Mouse (Mus musculus) layer of hippocampus, adult 9-11 months (tissue): ENCODE measurements around the gene Ccdc63.
A peak's percentile ranks its signal among the peaks of the same experiment; 100 is the strongest.

Experiments
- DNase-seq: peaks from one replicate; pipeline ENCODE4 v3.0.0; 2022

Ccdc63 gene

GRCm38 (mm10) chr5:122081471-122081870, 59.2 kb downstream of the Ccdc63 start:
- no peak for DNase-seq

- DNase-seq: peak; percentile 82
These were observed 59.7 kb downstream of the Ccdc63 start for GRCm38 (mm10) chr5:122080930-122081329.

- no peak for DNase-seq
These were observed 60.8 kb downstream of the Ccdc63 start for GRCm38 (mm10) chr5:122079796-122080195.

- DNase-seq: no peak
These were observed 63.4 kb downstream of the Ccdc63 start for GRCm38 (mm10) chr5:122077244-122077643.

DNA sequence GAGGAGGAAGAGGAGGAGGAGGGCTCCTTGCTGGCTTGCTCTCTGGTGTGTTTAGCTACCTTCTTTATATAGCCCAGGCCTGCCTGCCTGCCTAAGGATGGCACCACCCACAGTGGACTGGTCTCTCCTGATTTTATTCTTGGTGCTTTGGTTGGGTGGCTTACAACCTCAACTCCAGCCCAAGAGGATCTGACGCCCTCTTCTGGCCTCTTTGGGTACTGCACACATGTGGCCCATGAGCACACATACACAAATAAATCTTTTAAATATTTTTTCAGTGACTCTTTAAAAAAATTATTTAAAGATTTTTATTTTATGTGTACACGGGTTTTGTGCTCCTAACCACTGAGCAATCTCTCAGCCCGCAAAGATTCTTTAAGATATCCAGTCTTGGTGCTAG, 64.9 kb downstream of the Ccdc63 start:
- DNase-seq: no peak

GRCm38 (mm10) chr5:122071997-122072396, 68.6 kb downstream of the Ccdc63 start:
- no peak for DNase-seq

GRCm38 (mm10) chr5:122070963-122071800, 69.4 kb downstream of the Ccdc63 start:
- peak; percentile 74 for DNase-seq

DNA sequence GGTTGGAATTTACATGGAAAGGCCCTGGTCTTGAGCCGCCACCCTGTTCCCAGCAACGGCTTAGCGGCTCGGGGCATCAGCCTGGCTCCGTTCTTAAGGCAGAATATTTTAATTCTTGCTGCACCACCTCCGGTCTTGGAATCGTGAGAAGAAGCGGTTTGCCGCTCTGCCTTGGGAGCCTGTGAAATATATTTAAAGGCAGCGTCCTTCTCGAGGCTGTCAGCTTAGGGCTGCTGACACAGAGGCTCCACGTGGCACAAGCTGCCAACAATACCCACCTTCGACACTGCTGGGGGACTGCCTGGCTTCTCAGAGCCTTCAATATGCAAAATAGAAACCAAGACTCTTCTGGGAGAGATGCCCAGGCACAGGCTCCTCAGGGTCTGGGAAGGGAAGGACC, 72.1 kb downstream of the Ccdc63 start:
- no peak for DNase-seq

GRCm38 (mm10) chr5:122063204-122063933, 77.3 kb downstream of the Ccdc63 start:
- peak; percentile 83 for DNase-seq

DNA sequence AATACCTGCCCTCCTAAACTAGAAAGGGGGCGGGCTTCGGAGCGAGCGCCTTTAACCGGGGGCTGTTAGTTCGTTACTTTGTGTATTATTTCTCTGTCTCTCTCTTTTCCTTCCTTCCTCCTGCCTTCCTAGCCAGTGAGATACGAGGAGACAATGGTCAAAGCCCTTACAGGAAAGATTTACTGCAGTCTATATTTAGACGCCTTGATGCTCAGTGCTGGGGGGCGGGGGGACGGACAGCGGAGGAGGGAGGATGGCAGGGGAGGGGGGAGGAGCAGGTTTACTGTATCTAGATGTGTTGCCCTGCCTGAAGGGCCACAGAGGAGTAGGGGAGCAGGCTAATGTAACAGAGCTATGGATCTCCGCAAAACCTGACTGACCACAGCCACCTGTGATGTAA, 78.1 kb downstream of the Ccdc63 start:
- no peak for DNase-seq

DNA sequence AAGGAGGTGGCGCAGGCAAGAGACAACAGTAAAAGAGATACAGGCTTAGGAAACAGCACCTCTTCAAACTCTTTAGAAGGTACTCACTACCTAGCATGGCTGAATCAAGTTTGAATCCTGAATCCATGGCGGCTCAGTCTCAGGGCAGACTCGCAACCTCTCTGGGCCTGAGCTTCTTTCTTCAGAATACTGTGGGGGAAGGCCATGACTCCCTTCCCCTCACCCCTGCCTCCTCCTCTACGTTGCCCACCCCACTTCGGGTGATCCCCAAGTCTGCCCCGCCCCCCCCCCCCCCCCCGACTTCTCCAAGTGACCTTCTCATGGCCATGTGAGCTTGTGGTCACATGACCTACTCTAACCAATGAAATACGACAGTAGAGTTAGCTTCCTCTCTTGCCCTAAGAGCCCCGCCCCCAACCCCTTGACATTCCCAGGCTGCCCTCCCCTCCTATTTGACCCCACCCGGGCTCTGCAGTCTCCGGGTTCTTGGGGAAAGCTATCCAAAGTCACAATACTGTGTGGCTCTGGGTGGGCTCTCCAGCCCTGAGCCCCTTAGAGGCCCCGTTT, 79.8 kb downstream of the Ccdc63 start:
- no peak for DNase-seq

GRCm38 (mm10) chr5:122059060-122060017, 81.3 kb downstream of the Ccdc63 start:
- DNase-seq: no peak
